8 mouse cellular contexts compared by ENCODE assay signal in the genomic region with DNA sequence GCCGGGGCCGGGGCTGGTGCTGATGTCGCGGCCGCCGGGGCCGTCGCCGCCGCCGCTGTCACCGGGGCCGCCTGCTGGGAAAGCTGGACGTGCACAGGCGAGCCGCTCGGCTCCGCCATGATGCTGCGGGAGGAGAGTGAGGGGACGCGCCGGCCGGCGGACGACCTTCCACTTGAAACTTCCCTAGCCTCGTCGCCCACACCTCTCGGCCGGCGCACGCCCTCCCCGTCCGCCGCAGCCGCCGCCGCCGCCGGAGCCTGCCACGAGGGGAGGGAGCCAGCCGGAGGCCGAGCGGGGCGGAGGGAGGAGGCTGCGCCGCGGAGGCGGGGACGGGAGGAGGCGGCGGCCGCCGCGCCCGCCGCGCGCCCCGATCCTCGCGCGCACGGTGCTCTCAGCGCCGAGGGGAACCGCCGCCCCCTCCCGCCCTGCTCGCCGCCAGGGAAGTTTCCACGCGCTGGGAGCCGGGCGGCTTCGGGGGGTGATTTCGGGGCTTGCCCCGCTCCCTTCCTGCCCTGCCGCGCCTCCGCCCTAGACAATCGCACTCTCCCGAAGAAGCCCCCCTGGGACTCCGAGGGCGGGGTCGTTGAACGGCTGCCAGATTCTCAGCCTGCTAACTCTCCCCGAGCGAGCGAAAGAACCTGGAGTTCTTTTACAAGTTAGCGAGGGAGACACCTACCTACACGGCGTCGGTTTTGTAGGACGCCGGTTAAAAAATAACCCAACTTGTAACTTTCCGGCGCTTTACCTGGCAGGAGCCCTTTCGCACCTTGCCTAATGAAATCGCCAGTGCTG. TPM values are rescaled to one million over a fixed set of nuclear protein-coding genes. Genes with fewer than 3 reads are reported as not detected.
DNase-seq lines count a peak whose midpoint lies in the region; ATAC-seq and TF ChIP-seq lines count a peak whose summit lies in the region.

A gene (minus strand): TSS at position 510 of the 792 bp plus-strand sequence.

- peak within 1 kb of the TSS; percentile 86 for H3K4me3 ChIP-seq in forebrain, embryonic 16.5 days (replicated peaks; ENCODE audit: low read length)
- H3K4me3 ChIP-seq in liver, postnatal 0 days (ENCODE audit: low read depth, low read length), result peak within 1 kb of the TSS; percentile 61
- H3K4me3 ChIP-seq in neural tube, embryonic 15.5 days (replicated peaks), result peak within 1 kb of the TSS; percentile 92

- no peak for TF ChIP-seq CTCF in liver, postnatal 0 days (IDR thresholded peaks at IDR 0.05; ENCODE audit: low read depth)

- H3K9me3 ChIP-seq in forebrain, embryonic 16.5 days (ENCODE audit: control insufficient read depth, low read length), result no peaks in the 10 kb centered on the region
- H3K9me3 ChIP-seq in liver, postnatal 0 days (ENCODE audit: low read length), result no peaks in the 10 kb centered on the region
- H3K9me3 ChIP-seq in neural tube, embryonic 15.5 days (replicated peaks), result no peaks in the 10 kb centered on the region

- H3K27me3 ChIP-seq in forebrain, embryonic 16.5 days (replicated peaks; ENCODE audit: control insufficient read depth, insufficient read depth, low read length), result no peaks in the 10 kb centered on the region
- H3K27me3 ChIP-seq in liver, postnatal 0 days (ENCODE audit: insufficient read depth, low read length), result peaks cover 19% of the 10 kb centered on the region
- peaks cover 6% of the 10 kb centered on the region; the same call in 1 of the 2 replicates for H3K27me3 ChIP-seq in neural tube, embryonic 15.5 days (replicated peaks)

- TF ChIP-seq EP300 in liver, postnatal 0 days (IDR thresholded peaks at IDR 0.05; ENCODE audit: low read depth), result no peak

- peak; percentile 79 for DNase-seq in ES-CJ7 (ENCODE audit: low read depth, low spot score)
- peak; percentile 89 to 90 for DNase-seq in heart, postnatal 14 days
- DNase-seq in kidney, postnatal 4 days, result peak; percentile 89 to 92
- DNase-seq in liver, postnatal 0 days, result peak; percentile 70
- DNase-seq in thymus, postnatal 10 days (ENCODE audit: low spot score in 2 of 2), result peak; percentile 49 to 63

- H3K9ac ChIP-seq in forebrain, embryonic 16.5 days (replicated peaks; ENCODE audit: low read depth, low read length), result peak within 1 kb of the TSS; percentile 85
- peak within 1 kb of the TSS; percentile 60 for H3K9ac ChIP-seq in liver, postnatal 0 days (replicated peaks)
- H3K9ac ChIP-seq in neural tube, embryonic 15.5 days (replicated peaks), result peak within 1 kb of the TSS; percentile 92

- H3K27ac ChIP-seq in forebrain, embryonic 16.5 days (ENCODE audit: low read length), result peak within 1 kb of the TSS; percentile 83
- H3K27ac ChIP-seq in liver, postnatal 0 days (ENCODE audit: low read depth), result peak within 1 kb of the TSS; percentile 70
- H3K27ac ChIP-seq in neural tube, embryonic 15.5 days (replicated peaks), result peak within 1 kb of the TSS; percentile 93

- intact Hi-C loops in heart, postnatal 14 days (cut with DNase I), result loop anchor here (5.0 kb wide), 1 partner anchor 90 kb away; no protein-coding TSS in a partner anchor

- peaks cover 20% of the 10 kb centered on the region for H3K4me1 ChIP-seq in forebrain, embryonic 16.5 days (replicated peaks; ENCODE audit: control insufficient read depth, insufficient read depth, low read length)
- H3K4me1 ChIP-seq in liver, postnatal 0 days (ENCODE audit: insufficient read depth), result peaks cover 7% of the 10 kb centered on the region
- H3K4me1 ChIP-seq in neural tube, embryonic 15.5 days, result peaks cover 25% of the 10 kb centered on the region

- no peaks in the 10 kb centered on the region for H3K36me3 ChIP-seq in forebrain, embryonic 16.5 days (ENCODE audit: control insufficient read depth, insufficient read depth)
- no peaks in the 10 kb centered on the region for H3K36me3 ChIP-seq in liver, postnatal 0 days (replicated peaks; ENCODE audit: insufficient read depth, low read length)
- no peaks in the 10 kb centered on the region for H3K36me3 ChIP-seq in neural tube, embryonic 15.5 days

- ATAC-seq in cerebellum, adult (ENCODE audit: insufficient number of reproducible peaks, low FRiP score, low TSS enrichment), result peak; percentile 75
- peak; percentile 86 for ATAC-seq in forebrain, embryonic 16.5 days
- peak; percentile 82 for ATAC-seq in liver, postnatal 0 days
- peak; percentile 86 for ATAC-seq in neural tube, embryonic 15.5 days (ENCODE audit: low FRiP score)

- peak within 1 kb of the TSS; percentile 88 for H3K4me2 ChIP-seq in forebrain, embryonic 16.5 days (ENCODE audit: low read length)
- peak within 1 kb of the TSS; percentile 91 for H3K4me2 ChIP-seq in liver, postnatal 0 days (ENCODE audit: low read depth, low read length)
- H3K4me2 ChIP-seq in neural tube, embryonic 15.5 days, result peak within 1 kb of the TSS; percentile 83

- 0% methylated on average over 56 of the region's 99 CpGs for WGBS in forebrain, embryonic 16.5 days
- 1% methylated on average over 50 of the region's 99 CpGs for WGBS in liver, postnatal 0 days (ENCODE audit: insufficient replicate concordance)
- under 1% methylated on average over 50 of the region's 99 CpGs for WGBS in neural tube, embryonic 15.5 days

RNA-seq across cellular contexts. Expression of the gene that starts here (rescaled TPM):
- 18.3 and 21.3 TPM in 2 replicates for polyA plus RNA-seq in forebrain, embryonic 16.5 days (2015; fragmentation: Nextera tagmentation; extraction: Ambion mirVana)
- 100 to 1,000 TPM in 1 of 2 experiments, 10 to 100 TPM in 1; 95.6 to 106 TPM for total RNA-seq in heart, postnatal 14 days (2021)
- polyA plus RNA-seq in liver, postnatal 0 days (2015; fragmentation: Nextera tagmentation; extraction: Ambion mirVana), result 1.7 and 2.5 TPM in 2 replicates
- 26.4 and 27.3 TPM in 2 replicates for polyA plus RNA-seq in neural tube, embryonic 15.5 days (2015; fragmentation: Nextera tagmentation; extraction: Ambion mirVana)

Comparison
In these comparisons a context has a peak if more than half of its experiments do, and no peak if none do; other contexts are left out.
1. Peak in every context shown above with its lines: DNase-seq, ATAC-seq, H3K4me3 ChIP-seq and H3K27ac ChIP-seq.